Mouse (Mus musculus) forebrain, embryonic 13.5 days (tissue): ENCODE measurements around the gene Sit1. TPM values are rescaled to one million over a fixed set of nuclear protein-coding genes. Genes with fewer than 3 reads are reported as not detected.
"Not testable (repeated sequence)": the region's sequence is repeated elsewhere in the genome, so short reads cannot be mapped to it uniquely, and the experiment has no call there.

Experiments used
- ATAC-seq: fragments of 200-750 bp; cut with Nextera tagmentation; 2 replicates; pipeline ENCODE4 v1.8.0; 2017
- H3K27ac ChIP-seq: fragments of 300-500 bp; sonication (generic); 2 replicates; pipeline ENCODE4 v1.5.1; 2015; ENCODE audit warnings: inconsistent platforms, mild to moderate bottlenecking, moderate library complexity
- H3K27me3 ChIP-seq: fragments of 300-500 bp; sonication (generic); 2 replicates; pipeline ENCODE4 v1.6.1; 2015; ENCODE audit warnings: mild to moderate bottlenecking, inconsistent platforms
- H3K36me3 ChIP-seq: fragments of 300-500 bp; sonication (generic); 2 replicates; pipeline ENCODE4 v1.6.1; 2015; ENCODE audit warnings: mild to moderate bottlenecking, inconsistent platforms; ENCODE audit not compliant: poor library complexity, severe bottlenecking
- H3K4me1 ChIP-seq: fragments of 300-500 bp; sonication (generic); 2 replicates; pipeline ENCODE4 v1.6.1; 2015; ENCODE audit warnings: inconsistent platforms
- H3K4me2 ChIP-seq: fragments of 300-500 bp; sonication (generic); 2 replicates; pipeline ENCODE4 v1.6.1; 2015; ENCODE audit warnings: inconsistent platforms, mild to moderate bottlenecking, moderate library complexity
- H3K4me3 ChIP-seq: fragments of 300-500 bp; sonication (generic); 2 replicates; pipeline ENCODE4 v1.5.1; 2015; ENCODE audit warnings: mild to moderate bottlenecking, inconsistent platforms
- H3K9ac ChIP-seq: fragments of 300-500 bp; sonication (generic); 2 replicates; pipeline ENCODE4 v1.6.1; 2015; ENCODE audit warnings: mild to moderate bottlenecking, inconsistent platforms
- H3K9me3 ChIP-seq: fragments of 300-500 bp; sonication (generic); replicated peaks from 2 replicates; pipeline ENCODE4 v1.6.1; 2016; ENCODE audit warnings: inconsistent platforms
- WGBS: fragments of 180-500 bp; shearing (Covaris S2); methylation state at CpG from one replicate; pipeline ENCODE4 v1.1.7; 2015; 5-methylcytosine and 5-hydroxymethylcytosine counted together
- polyA plus RNA-seq: library from polyadenylated mRNA; unstranded; fragments of >200 nt; fragmentation: Nextera tagmentation; extraction: Ambion mirVana; gene quantifications from 2 replicates; pipeline ENCODE4 v1.2.1, GENCODE M21; 2015

The Sit1 gene
- polyA plus RNA-seq, 1 experiment from 2014 or later = not detected

- WGBS = 81% methylated on average over 4 of the region's 4 CpGs
- H3K9ac ChIP-seq = peak overlapping the region; percentile 73; the same call in 1 of the 2 replicates
- ATAC-seq = no peak
These were observed 14.4 kb upstream of the Sit1 start for GRCm38 (mm10) chr4:43497946-43498345.

GRCm38 (mm10) chr4:43497405-43497804 is 13.9 kb upstream of the Sit1 start:
- ATAC-seq = no peak
- H3K9me3 ChIP-seq = no peaks in the 10 kb centered on the region
- H3K36me3 ChIP-seq = peaks cover 19% of the 10 kb centered on the region; the same call in 1 of the 2 replicates
- H3K27me3 ChIP-seq = no peaks in the 10 kb centered on the region
- H3K4me2 ChIP-seq = peak overlapping the region; percentile 75
- no peak overlapping the region for H3K27ac ChIP-seq
- peaks cover 43% of the 10 kb centered on the region for H3K4me1 ChIP-seq
- H3K9ac ChIP-seq = no peak overlapping the region
- 98% methylated on average over 8 of the region's 8 CpGs for WGBS
- H3K4me3 ChIP-seq = no peak overlapping the region

More at GRCm38 (mm10) chr4:43497946-43498345, 14.4 kb upstream of the Sit1 start:
- H3K4me3 ChIP-seq = peak overlapping the region; percentile 63
- H3K27me3 ChIP-seq = no peaks in the 10 kb centered on the region
- H3K27ac ChIP-seq = no peak overlapping the region
- no peaks in the 10 kb centered on the region for H3K9me3 ChIP-seq
- H3K36me3 ChIP-seq = peaks cover 19% of the 10 kb centered on the region; the same call in 1 of the 2 replicates
- peak overlapping the region; percentile 75 for H3K4me2 ChIP-seq
- peaks cover 43% of the 10 kb centered on the region for H3K4me1 ChIP-seq

GRCm38 (mm10) chr4:43496587-43496986 is 13.1 kb upstream of the Sit1 start:
- Histone ChIP-seq H3K9me3 (no peaks in the 10 kb centered on the region), H3K36me3 (peaks cover 19% of the 10 kb centered on the region; the same call in 1 of the 2 replicates), H3K27me3 (no peaks in the 10 kb centered on the region), H3K4me1 (peaks cover 43% of the 10 kb centered on the region), H3K4me2 (no peak overlapping the region), H3K27ac (no peak overlapping the region), H3K4me3 (no peak overlapping the region), H3K9ac (no peak overlapping the region)
- WGBS = 52% methylated on average over 6 of the region's 6 CpGs
- ATAC-seq = no peak

- Histone ChIP-seq H3K36me3 (peaks cover 19% of the 10 kb centered on the region; the same call in 1 of the 2 replicates), H3K4me1 (peaks cover 39% of the 10 kb centered on the region), H3K27me3 (no peaks in the 10 kb centered on the region), H3K9me3 (peaks cover 3% of the 10 kb centered on the region; the same call in 1 of the 2 replicates), H3K4me3 (peak overlapping the region; percentile 56), H3K27ac (peak overlapping the region; percentile 83), H3K9ac (peak overlapping the region; percentile 76), H3K4me2 (peak overlapping the region; percentile 63)
- WGBS = 2% methylated on average over 9 of the region's 9 CpGs
- no peak for ATAC-seq
These were observed 10.3 kb upstream of the Sit1 start for GRCm38 (mm10) chr4:43493846-43494240.

GRCm38 (mm10) chr4:43493186-43493845 is 9.8 kb upstream of the Sit1 start:
- Histone ChIP-seq H3K9me3 (peaks cover 3% of the 10 kb centered on the region; the same call in 1 of the 2 replicates), H3K4me1 (peaks cover 33% of the 10 kb centered on the region), H3K27me3 (no peaks in the 10 kb centered on the region), H3K9ac (peak overlapping the region; percentile 76), H3K4me2 (peak overlapping the region; percentile 63), H3K36me3 (peaks cover 19% of the 10 kb centered on the region; the same call in 1 of the 2 replicates), H3K27ac (peak overlapping the region; percentile 83), H3K4me3 (peak overlapping the region; percentile 56)
- peak; percentile 91 for ATAC-seq
- WGBS = under 1% methylated on average over 47 of the region's 47 CpGs

- H3K27me3 ChIP-seq = no peaks in the 10 kb centered on the region
- peak; percentile 98 for ATAC-seq
- peak within 1 kb of the TSS; percentile 76 for H3K9ac ChIP-seq
- H3K27ac ChIP-seq = peak within 1 kb of the TSS; percentile 83
- H3K9me3 ChIP-seq = peaks cover 3% of the 10 kb centered on the region; the same call in 1 of the 2 replicates
- peak within 1 kb of the TSS; percentile 63 for H3K4me2 ChIP-seq
- H3K36me3 ChIP-seq = peaks cover 18% of the 10 kb centered on the region; the same call in 1 of the 2 replicates
- H3K4me1 ChIP-seq = peaks cover 28% of the 10 kb centered on the region
- H3K4me3 ChIP-seq = peak within 1 kb of the TSS; percentile 56
- under 1% methylated on average over 25 of the region's 25 CpGs for WGBS
These were observed 9.3 kb upstream of the Sit1 start, which contains the start of gene Ccdc107 for GRCm38 (mm10) chr4:43492821-43493185. Gene Ccdc107, plus strand, starts transcription at chr4:43492900.

- peaks cover 23% of the 10 kb centered on the region for H3K4me1 ChIP-seq
- peak overlapping the region; percentile 63 for H3K4me2 ChIP-seq
- H3K27ac ChIP-seq = peak overlapping the region; percentile 78
- 43% methylated on average over 12 of the region's 12 CpGs for WGBS
- no peaks in the 10 kb centered on the region for H3K27me3 ChIP-seq
- no peak overlapping the region for H3K9ac ChIP-seq
- H3K4me3 ChIP-seq = peak overlapping the region; percentile 56
- no peak for ATAC-seq
- peaks cover 3% of the 10 kb centered on the region; the same call in 1 of the 2 replicates for H3K9me3 ChIP-seq
- peaks cover 13% of the 10 kb centered on the region; the same call in 1 of the 2 replicates for H3K36me3 ChIP-seq
These were observed 8.7 kb upstream of the Sit1 start for GRCm38 (mm10) chr4:43492101-43492820.

- Histone ChIP-seq H3K27ac (no peak overlapping the region), H3K27me3 (no peaks in the 10 kb centered on the region), H3K4me2 (no peak overlapping the region), H3K9ac (no peak overlapping the region), H3K36me3 (0 out of 2 replicates have a peak, but pooled peaks cover 3% of the 10 kb centered on the region), H3K4me1 (peaks cover 15% of the 10 kb centered on the region), H3K9me3 (peaks cover 3% of the 10 kb centered on the region; the same call in 1 of the 2 replicates), H3K4me3 (no peak overlapping the region)
- WGBS = 91% methylated on average over 5 of the region's 5 CpGs
- no peak for ATAC-seq
These were observed 7.3 kb upstream of the Sit1 start for GRCm38 (mm10) chr4:43490801-43491200.

GRCm38 (mm10) chr4:43489611-43490010 is 6.1 kb upstream of the Sit1 start:
- WGBS = 94% methylated on average over 3 of the region's 3 CpGs
- Histone ChIP-seq H3K4me1 (peaks cover 9% of the 10 kb centered on the region), H3K27me3 (no peaks in the 10 kb centered on the region), H3K36me3 (no peaks in the 10 kb centered on the region), H3K9ac (no peak overlapping the region), H3K4me2 (no peak overlapping the region), H3K4me3 (no peak overlapping the region), H3K9me3 (peaks cover 3% of the 10 kb centered on the region; the same call in 1 of the 2 replicates), H3K27ac (no peak overlapping the region)
- ATAC-seq = no peak

GRCm38 (mm10) chr4:43485666-43486065 is 2.1 kb upstream of the Sit1 start:
- not testable (repeated sequence) for H3K4me1 ChIP-seq, ATAC-seq, H3K36me3 ChIP-seq, H3K9me3 ChIP-seq, H3K27ac ChIP-seq, H3K4me2 ChIP-seq, H3K27me3 ChIP-seq, H3K4me3 ChIP-seq, H3K9ac ChIP-seq
- 85% methylated on average over 5 of the region's 5 CpGs for WGBS

- ATAC-seq = no peak
- no peak overlapping the region for H3K9ac ChIP-seq
- no peaks in the 10 kb centered on the region for H3K4me1 ChIP-seq
- no peaks in the 10 kb centered on the region for H3K36me3 ChIP-seq
- no peaks in the 10 kb centered on the region for H3K9me3 ChIP-seq
- H3K27ac ChIP-seq = no peak overlapping the region
- H3K27me3 ChIP-seq = no peaks in the 10 kb centered on the region
- no peak overlapping the region for H3K4me3 ChIP-seq
- WGBS = 80% methylated on average over 10 of the region's 10 CpGs
- H3K4me2 ChIP-seq = no peak overlapping the region
These were observed 943 bp downstream of the Sit1 start for GRCm38 (mm10) chr4:43482591-43482990.

GRCm38 (mm10) chr4:43481894-43482456 is 1.6 kb downstream of the Sit1 start:
- Histone ChIP-seq H3K4me2 (no peak overlapping the region), H3K4me1 (no peaks in the 10 kb centered on the region), H3K27ac (no peak overlapping the region), H3K36me3 (no peaks in the 10 kb centered on the region), H3K27me3 (no peaks in the 10 kb centered on the region), H3K9ac (no peak overlapping the region), H3K9me3 (no peaks in the 10 kb centered on the region), H3K4me3 (no peak overlapping the region)
- no peak for ATAC-seq
- WGBS = 81% methylated on average over 7 of the region's 7 CpGs
